Mouse (Mus musculus): ENCODE measurements around the gene Atp6v0a2.
"Not testable (repeated sequence)": the region's sequence is repeated elsewhere in the genome, so short reads cannot be mapped to it uniquely, and the experiment has no call there.

Atp6v0a2 gene

DNA sequence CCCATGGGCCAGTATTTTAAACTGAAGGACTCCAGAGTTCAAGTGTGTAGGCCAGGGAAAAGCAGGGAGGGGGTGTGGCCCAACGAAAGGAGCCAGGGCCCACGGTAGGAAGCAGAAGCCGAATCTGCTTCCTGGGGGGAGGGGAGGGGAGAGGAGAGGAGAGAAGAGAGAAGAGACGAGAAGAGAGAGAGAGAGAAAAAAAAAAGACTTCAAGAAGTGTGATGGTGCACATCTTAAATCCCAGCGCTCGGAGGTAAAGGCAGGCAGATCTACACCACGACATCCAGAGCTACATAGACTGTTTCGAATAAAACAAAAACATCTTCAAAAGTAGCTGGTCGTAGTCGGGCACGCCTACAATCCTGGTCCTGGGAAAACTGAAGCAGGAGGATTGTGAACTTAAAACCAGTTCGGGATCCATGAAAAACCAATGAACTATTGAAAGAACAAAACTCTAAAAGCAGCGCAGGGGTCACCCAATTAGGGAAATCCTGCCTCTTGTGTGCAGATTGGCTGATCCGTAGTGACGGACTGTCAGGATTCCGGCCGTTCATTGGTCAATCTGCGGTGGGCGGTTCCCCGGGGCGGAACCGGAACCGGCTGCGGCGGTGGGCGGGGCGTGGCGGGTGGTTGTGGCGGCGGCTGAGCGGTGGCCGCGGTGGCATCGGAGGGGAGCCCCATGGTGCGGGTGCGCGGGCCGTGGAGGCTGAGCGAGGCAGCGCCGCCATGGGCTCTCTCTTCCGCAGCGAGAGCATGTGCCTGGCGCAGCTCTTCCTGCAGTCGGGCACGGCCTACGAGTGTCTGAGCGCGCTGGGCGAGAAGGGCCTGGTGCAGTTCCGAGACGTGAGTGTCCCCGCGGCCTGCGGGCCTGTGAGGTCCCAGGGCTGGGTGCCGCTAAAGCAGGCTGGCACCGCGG, at the start of gene Atp6v0a2:
Gene Atp6v0a2, plus strand, starts transcription at position 129 of the 916 bp plus-strand sequence.
- peak; percentile 94 for DNase-seq

DNA sequence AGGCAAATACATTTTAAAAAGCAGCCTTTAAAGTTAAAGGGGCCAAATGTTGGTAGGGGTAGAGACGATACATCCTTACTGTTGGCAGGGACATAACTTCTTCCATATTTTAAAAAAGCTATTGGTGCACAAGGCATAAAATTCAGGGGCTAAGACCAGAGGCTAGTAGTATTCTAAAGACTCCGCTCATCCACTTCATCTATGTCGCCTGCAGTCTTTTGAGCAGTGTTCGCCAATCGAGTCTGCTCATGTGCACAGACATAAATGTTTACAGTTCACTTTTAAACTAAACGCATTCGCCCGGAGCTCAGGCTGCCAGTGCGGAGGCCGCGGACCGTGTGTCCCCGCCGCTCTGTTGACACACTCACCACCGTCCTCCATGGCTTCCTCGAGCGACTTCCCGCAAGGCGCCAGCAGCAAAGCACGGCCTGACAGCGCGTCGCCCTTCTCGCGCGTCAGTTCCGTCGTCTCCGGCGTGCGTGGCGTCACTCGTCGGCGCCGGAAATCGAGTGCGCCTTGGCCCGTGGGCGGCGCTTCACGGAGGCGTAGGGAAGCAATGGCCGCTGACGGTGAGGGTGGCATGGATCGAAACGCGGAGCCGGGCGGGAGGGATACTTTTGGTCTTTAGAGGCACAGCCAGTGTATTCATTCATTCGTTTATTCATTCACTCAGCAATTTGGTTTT, 49.6 kb upstream of the Atp6v0a2 start, which contains the start of the genes Eif2b1 and Gtf2h3:
Gene Eif2b1, minus strand, starts transcription at position 499 of the 685 bp plus-strand sequence.
Gene Gtf2h3, plus strand, starts transcription at position 508 of the 685 bp plus-strand sequence.
- peak; percentile 98 for DNase-seq

DNA sequence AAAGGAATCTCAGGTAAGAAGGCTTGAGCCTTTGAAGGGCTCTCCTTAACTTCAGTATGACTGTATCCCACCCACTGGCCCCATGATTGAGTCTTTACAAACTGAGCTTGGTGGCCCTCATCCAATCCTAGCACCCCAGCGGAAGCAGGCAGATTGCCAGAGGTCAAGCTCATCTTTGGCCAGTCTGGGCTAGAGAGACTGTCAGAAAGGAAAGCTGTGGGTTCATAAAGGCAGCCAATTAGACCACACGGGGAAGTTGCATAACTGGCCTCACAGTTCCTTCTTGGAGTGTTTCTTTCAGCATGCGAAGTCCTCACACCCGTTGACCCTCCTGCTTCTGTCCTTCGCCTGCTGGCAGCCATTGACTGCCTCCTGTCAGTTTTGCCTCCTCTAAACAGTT, 45.9 kb upstream of the Atp6v0a2 start:
- DNase-seq: no peak

DNA sequence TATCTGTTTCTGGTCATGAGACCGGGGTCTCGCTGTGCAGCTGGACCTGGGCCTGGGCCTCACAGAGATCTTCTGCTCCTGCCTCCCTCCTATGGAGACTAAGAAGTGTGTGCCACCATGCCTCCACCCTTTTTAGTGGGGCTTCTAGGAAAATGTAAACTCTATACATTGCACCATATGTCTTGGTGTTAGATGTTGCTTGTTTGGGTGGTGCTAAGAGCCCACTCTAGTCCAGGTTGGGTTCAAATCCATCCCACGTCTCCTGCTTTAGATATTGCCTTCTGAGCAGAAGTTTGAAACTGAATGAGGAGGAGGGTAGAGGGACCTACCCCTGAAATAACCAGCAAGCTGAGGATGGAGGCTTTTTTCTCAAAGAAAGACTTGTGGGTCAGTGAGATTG, 35.6 kb upstream of the Atp6v0a2 start:
- DNase-seq: no peak

DNA sequence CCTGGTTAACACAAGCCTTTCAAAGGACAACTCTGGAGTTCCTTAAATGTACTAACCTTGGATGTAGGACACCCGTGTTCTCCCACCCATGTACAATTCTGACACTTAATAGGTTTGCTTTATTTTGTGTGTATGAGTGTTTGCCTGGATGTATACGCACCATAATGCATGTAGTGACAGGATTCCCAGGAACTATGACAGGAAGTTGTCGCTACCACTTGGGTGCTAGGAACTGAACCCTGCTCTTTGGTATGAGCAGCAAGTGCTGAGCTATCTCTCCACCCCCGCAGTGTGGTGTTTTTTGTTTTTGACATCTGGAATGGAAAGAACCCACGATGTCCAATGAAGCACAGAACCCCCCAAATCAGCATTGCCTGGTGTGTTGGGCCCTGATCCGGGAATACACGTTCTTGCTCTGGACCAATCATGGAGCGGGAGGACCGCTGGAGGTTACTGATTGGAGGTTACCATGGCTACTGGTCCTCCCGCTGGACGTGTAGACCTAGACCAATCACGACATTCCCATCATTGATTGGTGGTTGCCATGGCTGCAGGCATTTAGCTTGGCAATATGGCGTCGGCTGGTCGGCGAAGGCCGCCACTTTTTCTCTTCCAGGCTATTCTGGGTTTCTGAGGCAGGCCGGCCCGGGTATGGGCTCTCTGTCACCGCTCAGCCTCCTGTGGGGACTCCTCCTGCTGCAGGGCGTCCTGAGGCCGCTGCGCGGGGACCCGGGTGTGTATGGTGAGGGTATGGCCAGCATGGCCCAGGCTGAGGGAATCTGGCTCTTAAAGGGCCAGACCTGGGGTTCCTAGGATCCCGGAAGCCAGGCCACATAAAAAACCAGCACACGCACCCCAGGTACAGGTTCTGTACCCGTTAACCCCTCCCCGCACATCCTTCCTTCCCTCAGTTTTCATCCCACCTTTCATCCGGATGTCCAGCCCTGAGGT, 29.9 kb upstream of the Atp6v0a2 start:
- DNase-seq: peak; percentile 97

DNA sequence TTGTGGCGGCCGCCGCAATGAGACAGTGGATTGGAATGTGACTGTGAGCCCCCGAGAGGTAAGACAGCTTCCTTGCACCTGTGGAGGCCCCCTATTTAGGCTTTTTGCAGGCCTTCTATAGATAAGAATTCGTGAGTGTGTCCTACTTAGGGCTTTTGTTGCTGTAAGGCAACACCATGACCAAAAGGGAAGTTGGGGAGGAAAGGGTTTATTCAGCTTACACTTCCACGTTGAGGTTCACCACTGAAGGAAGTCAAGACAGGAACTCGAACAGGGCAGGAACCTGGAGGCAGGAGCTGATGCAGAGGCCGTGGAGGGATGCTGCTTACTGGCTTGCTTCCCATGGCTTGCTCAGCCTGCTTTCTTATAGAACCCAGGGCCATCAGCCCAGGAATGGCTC, 28.6 kb upstream of the Atp6v0a2 start:
- DNase-seq: not testable (repeated sequence)

DNA sequence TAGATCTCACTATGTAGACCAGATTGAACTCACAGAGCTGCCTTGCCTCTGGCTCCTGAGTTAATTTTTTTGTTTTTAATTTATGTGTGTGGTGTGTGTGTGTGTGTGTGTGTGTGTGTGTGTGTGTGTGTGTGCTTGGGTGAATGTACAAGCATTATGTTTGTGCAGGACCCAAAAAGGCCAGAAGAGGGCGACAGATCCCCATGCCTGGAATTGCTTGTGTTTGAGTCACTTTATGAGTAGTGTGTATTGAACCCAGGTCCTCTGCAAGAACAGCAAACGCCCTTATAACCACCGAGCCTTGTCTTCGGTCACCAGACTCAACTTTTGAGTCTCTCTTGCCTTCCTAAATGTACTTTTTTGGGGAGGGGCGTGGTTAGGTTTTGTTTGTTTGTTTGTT, 26.0 kb upstream of the Atp6v0a2 start:
- peak; percentile 45 for DNase-seq

DNA sequence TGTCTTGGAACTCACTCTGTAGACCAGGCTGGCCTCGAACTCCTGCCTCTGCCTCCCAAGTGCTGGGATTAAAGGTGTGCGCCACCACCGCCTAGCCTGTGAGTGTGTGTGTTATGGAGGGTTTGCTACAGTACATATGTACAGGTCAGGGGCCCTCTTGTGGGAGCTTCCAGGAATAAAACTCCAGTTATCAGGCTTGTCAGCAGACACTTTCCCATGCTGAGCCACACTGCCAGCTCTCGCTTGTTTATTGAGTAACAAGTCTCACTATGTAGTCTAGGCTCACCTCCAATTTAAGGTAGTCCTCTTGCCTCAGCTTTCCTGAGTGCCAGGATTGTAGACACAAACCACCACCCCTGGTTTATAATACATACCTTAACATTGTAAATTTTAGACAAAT, 24.1 kb upstream of the Atp6v0a2 start:
- no peak for DNase-seq

DNA sequence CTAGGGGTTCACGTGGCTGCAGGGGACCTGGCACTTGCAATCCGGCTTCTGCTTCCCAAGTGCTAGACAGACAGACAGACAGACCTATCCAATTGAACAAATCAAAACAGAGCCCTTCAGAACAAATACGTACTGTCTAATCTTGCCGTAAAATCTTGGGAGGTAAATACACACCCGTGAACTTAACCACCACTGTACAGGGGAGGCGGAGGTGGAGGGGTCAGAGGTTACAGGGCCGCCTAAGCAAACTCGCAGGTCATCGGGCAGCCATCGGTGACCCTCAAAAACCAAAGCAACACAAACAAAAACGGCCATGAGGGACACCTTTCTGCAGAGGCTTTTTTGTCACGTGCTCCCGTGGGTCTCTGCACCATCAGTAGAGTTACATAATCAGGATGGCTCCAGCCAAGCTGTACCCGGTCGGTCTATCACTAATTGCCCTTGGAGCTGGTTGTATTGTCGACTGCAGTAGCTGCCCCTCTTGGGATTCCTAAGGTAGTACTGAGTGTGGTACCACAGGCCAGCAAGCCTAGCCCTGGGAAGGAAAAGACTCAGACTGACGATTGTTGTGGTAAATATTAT, 23.2 kb upstream of the Atp6v0a2 start:
- DNase-seq: no peak

DNA sequence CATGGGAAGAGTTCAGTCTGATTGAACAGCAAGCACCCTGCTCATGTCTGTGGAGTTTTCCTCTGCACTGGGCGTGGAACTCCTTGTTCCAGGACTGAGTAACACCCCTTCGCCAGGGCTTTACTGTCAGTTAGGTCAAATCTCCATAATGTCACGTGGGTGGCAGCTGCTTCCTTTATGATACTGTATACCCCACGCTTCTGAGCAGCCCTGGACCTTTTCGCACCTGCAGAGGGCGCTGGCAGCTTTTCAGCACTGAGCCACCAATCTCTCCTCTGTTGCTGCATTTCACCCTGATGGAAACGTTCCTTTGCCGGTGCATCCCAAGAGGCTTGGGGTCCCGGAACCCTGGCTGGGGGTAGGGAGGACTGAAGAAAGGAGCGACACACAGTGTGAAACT, 17.4 kb upstream of the Atp6v0a2 start:
- peak; percentile 4 for DNase-seq

DNA sequence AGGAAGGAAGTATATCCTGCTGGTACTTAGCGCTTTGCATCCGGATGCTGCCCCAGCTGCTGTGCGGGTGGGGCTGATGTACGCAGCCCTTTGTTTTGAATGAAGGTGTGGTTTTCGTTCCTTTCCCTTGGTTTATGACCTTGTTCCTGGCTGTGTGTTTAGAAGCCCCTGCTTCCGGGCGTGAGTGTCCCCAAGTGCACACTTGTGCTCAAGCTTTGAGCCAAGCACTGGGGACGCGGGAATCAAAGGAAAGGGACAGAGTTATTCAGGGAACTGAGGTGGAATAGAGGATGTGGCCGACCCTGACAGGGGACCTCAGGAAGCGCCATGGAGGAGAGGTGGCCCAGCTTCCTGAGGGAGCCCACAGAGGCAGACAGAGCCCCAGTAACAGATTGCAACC, 13.7 kb upstream of the Atp6v0a2 start:
- peak; percentile 9 for DNase-seq

DNA sequence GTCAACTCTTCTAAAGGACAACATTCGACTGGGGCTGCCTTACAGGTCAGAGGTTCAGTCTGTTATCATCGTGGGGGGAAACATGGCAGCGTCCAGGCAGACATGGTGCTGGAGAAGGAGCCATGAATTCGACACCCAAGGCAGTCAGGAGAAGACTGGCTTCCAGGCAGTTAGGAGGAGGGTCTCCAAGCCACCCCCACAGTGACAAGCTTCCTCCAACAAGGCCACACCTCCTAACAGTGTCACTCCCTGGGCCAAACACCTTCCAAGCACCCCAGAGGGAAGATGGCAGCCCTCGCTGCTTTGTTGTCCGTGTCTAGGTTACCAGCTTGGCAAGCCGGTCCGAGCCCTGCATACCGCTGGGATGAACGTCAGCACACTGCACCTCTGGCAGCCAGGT, 9.7 kb upstream of the Atp6v0a2 start:
- DNase-seq: no peak

DNA sequence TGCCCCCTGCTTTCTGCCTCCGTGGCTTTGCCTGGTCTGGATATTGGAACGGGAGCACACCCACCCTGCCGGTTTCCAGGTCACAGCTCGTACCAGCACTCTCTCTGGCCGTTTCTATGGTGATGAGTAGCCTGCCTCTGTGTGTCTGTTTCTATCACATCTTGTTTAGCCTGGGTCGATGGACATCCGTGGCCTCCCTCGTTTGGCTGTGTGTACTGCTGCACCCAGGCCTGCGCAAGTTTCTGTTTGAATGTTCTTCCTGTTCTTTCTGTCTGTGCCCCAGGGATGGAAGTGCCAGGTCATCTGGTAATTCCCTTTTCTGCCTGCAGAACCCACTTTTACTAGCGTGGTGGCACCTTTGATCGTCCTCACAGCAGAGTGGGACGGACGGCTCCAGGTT, 7.0 kb upstream of the Atp6v0a2 start:
- DNase-seq: no peak

DNA sequence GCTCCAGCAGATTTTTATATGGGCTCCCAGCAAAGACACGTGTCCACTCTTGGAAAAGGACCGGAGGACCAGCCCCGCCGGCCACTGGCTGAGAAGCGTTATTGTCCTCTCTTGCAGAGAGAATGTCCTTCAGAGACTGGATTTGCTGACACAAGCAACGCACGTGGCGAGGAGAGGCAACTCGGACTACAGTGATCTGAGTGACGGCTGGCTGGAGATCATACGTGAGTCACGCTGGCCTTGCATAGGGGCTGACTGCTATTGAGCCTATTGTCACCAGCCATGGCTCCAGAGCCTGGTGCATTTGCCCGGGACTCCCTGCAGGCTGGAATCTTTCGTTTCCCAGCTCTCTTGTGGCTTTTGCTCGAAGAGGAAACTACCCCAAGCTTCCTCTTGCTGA, 5.5 kb upstream of the Atp6v0a2 start:
- DNase-seq: no peak

DNA sequence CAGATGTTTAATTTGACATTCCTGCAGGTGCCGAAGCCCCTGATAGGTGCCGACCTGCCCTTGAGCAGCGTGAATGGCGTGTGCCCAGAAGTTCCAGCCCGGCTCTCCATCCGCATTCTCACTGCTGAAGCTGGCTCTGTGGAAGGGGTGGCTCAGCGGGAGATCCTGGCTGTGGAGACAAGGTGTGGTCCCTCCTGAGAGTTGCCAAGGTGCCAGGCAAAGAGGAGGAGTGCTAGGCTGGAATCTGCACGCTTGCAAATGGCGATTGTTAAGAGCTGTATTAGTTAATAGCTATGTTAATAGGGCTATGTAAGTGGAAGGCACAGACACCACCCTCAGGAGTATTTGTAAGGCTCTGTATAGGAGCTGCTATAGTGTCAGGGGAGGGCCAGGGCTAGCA, 4.1 kb upstream of the Atp6v0a2 start:
- DNase-seq: no peak

DNA sequence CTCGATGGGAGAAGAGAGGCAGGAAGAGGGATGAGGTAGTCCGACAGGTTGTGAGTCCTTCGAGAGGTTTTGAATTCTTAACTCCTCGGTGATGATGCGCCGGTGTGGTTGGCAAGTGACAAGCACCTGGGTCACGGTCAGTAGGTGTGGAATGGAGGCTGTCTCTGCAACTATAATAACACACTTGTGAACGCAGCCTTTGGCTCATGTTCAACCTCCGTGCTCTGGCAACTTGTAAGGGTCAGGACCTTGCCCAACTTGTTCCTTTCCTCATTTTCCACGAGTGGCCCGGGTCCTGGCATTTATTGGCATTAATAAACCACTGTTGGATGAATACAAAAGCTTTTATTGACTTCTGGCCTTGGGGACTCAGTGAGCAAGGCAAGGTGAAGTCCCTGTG, 1.3 kb downstream of the Atp6v0a2 start:
- no peak for DNase-seq

DNA sequence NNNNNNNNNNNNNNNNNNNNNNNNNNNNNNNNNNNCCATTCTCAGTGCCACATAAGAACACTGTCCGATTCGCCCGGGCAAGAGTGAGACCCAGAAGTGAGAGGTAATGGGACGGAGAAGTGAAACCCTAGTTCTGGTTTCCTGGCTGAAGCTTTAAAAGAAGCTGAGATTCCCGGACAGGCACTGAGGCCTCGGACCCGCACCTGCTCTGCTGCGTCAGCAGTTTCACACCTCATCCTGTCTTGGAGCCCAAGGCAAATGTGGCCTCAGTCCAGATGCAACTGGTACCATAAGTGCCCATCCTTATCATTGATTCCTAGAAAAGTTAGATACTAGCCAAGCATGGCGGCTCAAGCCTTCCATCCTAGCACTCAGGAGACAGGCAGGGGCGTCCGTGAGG, 3.3 kb downstream of the Atp6v0a2 start:
- no peak for DNase-seq

DNA sequence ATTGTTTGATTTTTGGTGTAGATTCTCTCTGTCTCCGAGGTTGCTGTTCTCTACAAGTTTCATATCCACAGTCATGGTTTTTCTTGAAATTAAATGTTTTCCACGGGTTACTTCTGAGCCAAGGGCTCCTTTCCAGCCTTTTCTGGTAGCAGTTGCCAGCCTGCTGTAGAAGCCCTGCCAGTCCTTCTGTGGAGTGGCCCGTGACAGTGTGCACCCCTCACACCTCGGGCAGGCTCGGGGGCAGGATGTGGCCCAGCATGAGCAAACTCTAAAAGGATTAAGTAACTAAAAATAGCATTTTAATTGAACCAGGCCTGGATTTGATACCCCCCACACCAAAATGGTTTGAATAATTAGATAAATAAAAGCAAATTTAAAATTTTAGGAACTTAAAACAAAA, 4.1 kb downstream of the Atp6v0a2 start:
- DNase-seq: no peak

DNA sequence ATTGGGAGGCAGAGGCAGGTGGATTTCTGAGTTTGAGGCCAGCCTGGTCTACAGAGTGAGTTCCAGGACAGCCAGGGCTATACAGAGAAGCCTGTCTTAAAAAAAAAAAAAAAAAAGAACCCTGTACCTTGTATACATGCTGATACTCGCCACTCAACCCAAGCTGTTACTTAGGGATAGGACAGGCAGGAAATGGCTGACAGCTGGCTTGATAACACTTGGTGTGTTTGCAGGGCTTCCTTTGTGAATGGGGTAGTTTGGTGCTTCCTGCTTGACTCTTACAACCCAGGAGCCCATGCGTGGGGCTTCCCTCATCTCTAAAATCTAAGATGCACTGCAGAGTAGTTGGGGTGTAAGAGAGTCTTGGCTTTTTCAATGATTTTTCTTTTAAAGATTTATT, 5.0 kb downstream of the Atp6v0a2 start:
- DNase-seq: no peak

DNA sequence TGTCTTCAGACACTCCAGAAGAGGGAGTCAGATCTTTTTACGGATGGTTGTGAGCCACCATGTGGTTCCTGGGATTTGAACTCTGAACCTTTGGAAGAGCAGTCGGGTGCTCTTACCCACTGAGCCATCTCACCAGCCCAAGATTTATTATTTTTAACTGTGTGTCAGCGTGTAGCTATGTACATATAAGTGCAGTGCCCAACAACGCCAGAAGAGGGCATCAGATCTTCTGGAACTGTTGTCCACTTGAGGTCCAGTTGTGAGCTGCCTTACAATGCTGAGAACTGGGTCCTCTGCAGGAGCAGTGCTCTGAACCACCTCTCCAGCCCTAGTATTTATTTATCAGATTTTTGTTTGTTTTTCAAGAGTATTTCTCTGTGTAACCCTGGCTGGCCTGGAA, 6.7 kb downstream of the Atp6v0a2 start:
- peak; percentile 37 for DNase-seq

DNA sequence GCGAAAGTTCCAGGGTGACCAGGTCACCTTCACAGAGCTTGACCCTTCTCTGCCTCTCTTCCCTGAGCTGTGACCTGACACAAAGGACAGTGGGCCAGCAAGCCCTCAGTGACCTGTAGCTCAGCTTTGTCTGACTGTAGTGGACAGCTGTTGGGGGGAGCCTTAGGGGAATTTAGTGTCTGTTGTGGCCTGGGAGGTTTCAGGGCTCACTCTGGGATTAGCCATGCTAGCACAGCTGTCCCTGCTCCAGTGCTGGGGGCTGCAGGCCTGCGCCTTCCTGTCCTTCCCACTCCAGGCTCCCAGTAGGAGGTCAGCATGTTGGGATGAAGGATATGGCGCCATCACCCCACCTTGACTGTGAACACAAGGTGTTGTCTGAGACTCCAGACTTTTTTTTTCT, 7.8 kb downstream of the Atp6v0a2 start:
- no peak for DNase-seq

DNA sequence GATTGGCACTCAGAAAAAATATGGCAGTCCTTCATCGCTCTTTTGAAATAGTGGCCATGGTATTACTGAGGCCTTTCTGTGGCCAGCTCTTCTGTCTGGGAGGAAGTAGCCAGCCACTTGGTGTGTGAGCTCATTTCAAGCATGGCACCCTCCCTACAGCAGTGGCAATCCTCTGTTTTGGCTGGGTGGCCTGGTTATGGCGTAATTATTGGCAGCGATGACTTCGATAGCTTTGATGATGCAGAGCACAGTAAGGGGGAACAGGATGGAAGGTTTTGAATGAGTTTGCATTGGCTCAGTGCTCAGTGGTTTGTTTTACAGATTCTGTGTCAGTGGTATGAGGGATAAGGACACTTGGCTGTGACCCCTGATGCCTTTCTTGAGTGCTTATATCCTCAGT, 8.3 kb downstream of the Atp6v0a2 start:
- no peak for DNase-seq

DNA sequence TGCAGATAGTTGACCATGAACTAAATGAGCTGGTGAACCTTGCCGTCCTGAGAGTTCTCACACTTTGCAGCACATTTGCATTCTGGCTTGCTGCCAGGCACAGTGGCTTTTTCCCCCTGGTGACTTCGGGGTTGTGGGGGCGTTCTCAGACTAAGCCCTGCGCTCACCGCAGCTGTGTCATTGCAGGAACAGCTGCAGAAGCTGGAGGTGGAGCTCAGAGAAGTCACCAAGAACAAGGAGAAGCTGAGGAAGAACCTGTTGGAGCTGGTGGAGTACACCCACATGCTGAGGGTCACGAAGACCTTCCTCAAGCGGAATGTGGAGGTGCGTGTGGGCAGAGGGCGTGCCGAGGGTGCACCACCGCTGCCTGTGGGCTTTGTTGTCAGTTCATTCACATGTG, 8.9 kb downstream of the Atp6v0a2 start:
- no peak for DNase-seq

All from embryo, embryonic 11 days (tissue).